Mouse (Mus musculus) embryonic facial prominence, embryonic 11.5 days (tissue): ENCODE data around the gene Nfasc. TPM values are rescaled to one million over a fixed set of nuclear protein-coding genes. Genes with fewer than 3 reads are reported as not detected.
A peak's percentile ranks its signal among the peaks of the same experiment; 100 is the strongest.

Experiments used
- ATAC-seq: fragments of 200-750 bp; cut with Nextera tagmentation; replicated peaks from 2 replicates; pipeline ENCODE4 v1.8.0; 2017; ENCODE audit warnings: low read depth; ENCODE audit not compliant: insufficient number of reproducible peaks, low FRiP score, low TSS enrichment
- DNase-seq: peaks from one replicate; pipeline ENCODE4 v3.0.0-alpha.2; 2015; ENCODE audit warnings: low spot score
- H3K27ac ChIP-seq: fragments of 300-500 bp; sonication (generic); replicated peaks from 2 replicates; pipeline ENCODE4 v1.5.1; 2014; ENCODE audit warnings: mild to moderate bottlenecking, low read depth, low read length, control low read depth
- H3K27me3 ChIP-seq: fragments of 300-500 bp; sonication (generic); 2 replicates; pipeline ENCODE4 v1.6.1; 2014; ENCODE audit warnings: mild to moderate bottlenecking, low read length, moderate library complexity, mixed read lengths; ENCODE audit not compliant: control insufficient read depth, insufficient read depth
- H3K36me3 ChIP-seq: fragments of 300-500 bp; sonication (generic); replicated peaks from 2 replicates; pipeline ENCODE4 v1.6.1; 2014; ENCODE audit warnings: low read depth, mild to moderate bottlenecking, low read length, moderate library complexity, mixed read lengths; ENCODE audit not compliant: control insufficient read depth, insufficient read depth
- H3K4me1 ChIP-seq: fragments of 300-500 bp; sonication (generic); 2 replicates; pipeline ENCODE4 v1.6.1; 2014; ENCODE audit warnings: low read length, mixed read lengths; ENCODE audit not compliant: control insufficient read depth, insufficient read depth
- H3K4me2 ChIP-seq: fragments of 300-500 bp; sonication (generic); 2 replicates; pipeline ENCODE4 v1.6.1; 2014; ENCODE audit warnings: low read depth, mild to moderate bottlenecking, control low read depth, low read length, moderate library complexity
- H3K4me3 ChIP-seq: fragments of 300-500 bp; sonication (generic); 2 replicates; pipeline ENCODE4 v1.5.1; 2014; ENCODE audit warnings: low read depth, low read length, control low read depth
- H3K9ac ChIP-seq: fragments of 300-500 bp; sonication (generic); replicated peaks from 2 replicates; pipeline ENCODE4 v1.6.1; 2014; ENCODE audit warnings: mild to moderate bottlenecking, control low read depth, low read length
- H3K9me3 ChIP-seq: fragments of 300-500 bp; sonication (generic); replicated peaks from 2 replicates; pipeline ENCODE4 v1.6.1; 2016; ENCODE audit warnings: mild to moderate bottlenecking, low read length, inconsistent platforms, mixed read lengths; ENCODE audit not compliant: control insufficient read depth
- WGBS: fragments of 180-500 bp; shearing (Covaris S2); extraction: QIAGEN DNeasy Blood & Tissue Kit; methylation state at CpG from one replicate; pipeline ENCODE4 v1.1.7; 2014; 5-methylcytosine and 5-hydroxymethylcytosine counted together
- polyA plus RNA-seq: library from polyadenylated mRNA; unstranded; fragments of >200 nt; fragmentation: Nextera tagmentation; extraction: Ambion mirVana; gene quantifications from 2 replicates; pipeline ENCODE4 v1.2.1, GENCODE M21; 2014

The Nfasc gene
- polyA plus RNA-seq, 1 experiment from 2014 or later: 3.6 TPM

DNA sequence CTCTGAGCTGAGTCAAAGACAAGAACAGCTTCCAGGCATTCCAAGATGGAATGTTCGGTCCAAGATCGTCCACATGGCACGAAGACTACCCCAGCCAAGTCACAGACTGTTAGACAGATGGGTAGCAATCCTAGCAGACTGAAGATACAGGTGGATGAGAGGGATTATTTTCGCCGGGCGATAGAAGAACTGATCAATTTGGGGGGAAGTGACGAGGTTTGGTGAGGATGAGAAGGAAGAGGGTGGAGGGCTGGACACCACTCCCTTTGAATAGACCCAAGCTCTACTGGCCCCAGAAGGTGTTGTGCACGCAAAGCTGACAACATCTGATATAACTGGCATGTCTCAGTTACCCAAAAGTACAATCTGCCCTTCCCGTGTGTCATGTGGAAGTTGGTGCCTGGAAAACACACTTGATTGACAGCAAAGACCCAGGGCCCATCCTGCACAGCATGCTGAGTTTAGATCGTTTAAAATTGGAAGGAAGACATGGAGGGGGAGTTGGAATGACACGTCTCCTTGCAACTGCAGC, 150.1 kb downstream of the Nfasc start:
- Histone ChIP-seq H3K27me3 (no peaks in the 10 kb centered on the region), H3K9ac (no peak overlapping the region), H3K36me3 (no peaks in the 10 kb centered on the region), H3K9me3 (no peaks in the 10 kb centered on the region), H3K27ac (no peak overlapping the region), H3K4me2 (no peak overlapping the region), H3K4me1 (no peaks in the 10 kb centered on the region), H3K4me3 (no peak overlapping the region)
- ATAC-seq: no peak
- DNase-seq: no peak
- WGBS: 82% methylated on average over 11 of the region's 11 CpGs

DNA sequence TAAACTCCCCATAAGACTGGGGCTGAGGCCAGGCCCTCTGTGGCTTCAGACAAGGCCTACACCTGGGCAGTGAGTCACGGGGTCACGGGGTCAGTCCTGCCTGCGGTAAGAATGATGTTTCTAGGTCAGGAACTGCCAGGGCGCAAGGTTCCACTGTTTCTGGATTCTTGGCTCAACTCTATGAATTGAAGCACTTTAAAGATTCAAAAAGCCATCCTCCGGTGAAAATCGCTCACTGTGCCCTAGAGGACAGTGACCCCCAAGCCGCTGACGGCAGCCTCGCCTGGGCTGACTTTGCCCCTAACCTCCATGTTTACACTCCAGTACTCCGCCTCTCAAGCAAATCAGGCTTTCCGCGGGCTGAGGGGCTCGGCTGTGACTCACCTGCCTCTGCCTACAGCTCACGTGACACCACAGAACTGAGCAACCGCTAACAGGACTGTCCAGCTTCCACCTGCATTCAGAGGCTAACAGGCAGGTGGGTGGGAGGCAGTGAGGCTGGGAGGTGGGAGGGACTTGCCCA, 154.9 kb downstream of the Nfasc start:
- H3K4me2 ChIP-seq: no peak overlapping the region
- ATAC-seq (no peak), DNase-seq (no peak)
- H3K36me3 ChIP-seq: no peaks in the 10 kb centered on the region
- H3K4me1 ChIP-seq: no peaks in the 10 kb centered on the region
- no peak overlapping the region for H3K4me3 ChIP-seq
- WGBS: 40% methylated on average over 15 of the region's 15 CpGs
- no peaks in the 10 kb centered on the region for H3K9me3 ChIP-seq
- no peak overlapping the region for H3K27ac ChIP-seq
- H3K9ac ChIP-seq: no peak overlapping the region
- no peaks in the 10 kb centered on the region for H3K27me3 ChIP-seq

DNA sequence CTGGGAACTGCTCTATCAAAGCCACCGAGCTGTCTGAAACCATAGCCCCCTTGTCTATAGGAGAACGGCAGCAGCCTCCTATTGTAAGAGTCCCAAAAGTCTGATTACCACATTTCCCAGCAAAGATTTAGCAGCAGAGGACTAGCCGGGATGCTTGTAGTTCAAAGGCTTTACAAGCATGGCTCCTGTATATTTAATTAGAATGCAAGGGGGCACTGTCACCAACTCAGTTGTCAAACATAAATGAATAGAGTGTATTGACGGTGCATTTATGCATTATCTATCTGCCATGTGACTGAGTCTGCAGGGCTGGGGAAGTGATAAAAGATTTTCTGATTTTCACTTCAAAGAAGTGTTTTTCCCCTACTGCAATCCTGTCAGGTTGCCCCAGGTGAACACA, 156.2 kb downstream of the Nfasc start:
- H3K9ac ChIP-seq: no peak overlapping the region
- no peaks in the 10 kb centered on the region for H3K27me3 ChIP-seq
- H3K4me1 ChIP-seq: no peaks in the 10 kb centered on the region
- DNase-seq (no peak), ATAC-seq (no peak)
- H3K36me3 ChIP-seq: no peaks in the 10 kb centered on the region
- no peaks in the 10 kb centered on the region for H3K9me3 ChIP-seq
- no peak overlapping the region for H3K4me2 ChIP-seq
- H3K4me3 ChIP-seq: no peak overlapping the region
- WGBS: 65% methylated on average over 4 of the region's 4 CpGs
- H3K27ac ChIP-seq: no peak overlapping the region

DNA sequence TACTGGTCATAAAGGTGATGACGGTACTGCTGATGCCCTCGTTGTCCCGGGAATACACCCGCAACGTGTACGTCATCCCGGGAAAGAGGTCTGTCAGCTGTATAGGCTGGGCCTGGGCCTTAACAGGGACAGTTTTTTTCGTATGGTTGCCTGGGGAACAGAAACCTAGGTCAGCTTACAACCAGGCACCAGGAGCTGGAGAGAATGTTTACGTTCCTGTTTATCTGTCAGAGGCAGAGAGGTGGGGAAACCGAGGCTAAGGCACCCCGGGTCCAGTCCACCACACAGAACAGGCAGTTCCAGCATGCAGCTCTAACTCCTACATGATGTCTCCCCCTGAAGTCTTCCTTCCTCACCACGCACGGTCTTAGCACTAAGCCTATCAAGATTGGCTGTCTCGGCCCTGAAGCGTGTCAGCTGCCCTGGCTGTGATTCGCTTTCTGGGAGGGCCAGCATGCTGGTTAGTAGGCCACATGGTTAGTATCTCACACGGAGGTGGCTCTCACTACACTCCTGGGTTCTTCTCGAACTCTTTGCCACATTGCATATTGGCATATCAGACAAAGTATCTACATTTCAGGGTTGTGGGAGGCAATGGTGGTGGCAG, 158.5 kb downstream of the Nfasc start:
- Histone ChIP-seq H3K9ac (no peak overlapping the region), H3K4me1 (no peaks in the 10 kb centered on the region), H3K27ac (no peak overlapping the region), H3K9me3 (no peaks in the 10 kb centered on the region), H3K4me2 (no peak overlapping the region), H3K27me3 (no peaks in the 10 kb centered on the region), H3K4me3 (no peak overlapping the region), H3K36me3 (no peaks in the 10 kb centered on the region)
- WGBS: 88% methylated on average over 18 of the region's 18 CpGs
- DNase-seq: no peak
- ATAC-seq: no peak

DNA sequence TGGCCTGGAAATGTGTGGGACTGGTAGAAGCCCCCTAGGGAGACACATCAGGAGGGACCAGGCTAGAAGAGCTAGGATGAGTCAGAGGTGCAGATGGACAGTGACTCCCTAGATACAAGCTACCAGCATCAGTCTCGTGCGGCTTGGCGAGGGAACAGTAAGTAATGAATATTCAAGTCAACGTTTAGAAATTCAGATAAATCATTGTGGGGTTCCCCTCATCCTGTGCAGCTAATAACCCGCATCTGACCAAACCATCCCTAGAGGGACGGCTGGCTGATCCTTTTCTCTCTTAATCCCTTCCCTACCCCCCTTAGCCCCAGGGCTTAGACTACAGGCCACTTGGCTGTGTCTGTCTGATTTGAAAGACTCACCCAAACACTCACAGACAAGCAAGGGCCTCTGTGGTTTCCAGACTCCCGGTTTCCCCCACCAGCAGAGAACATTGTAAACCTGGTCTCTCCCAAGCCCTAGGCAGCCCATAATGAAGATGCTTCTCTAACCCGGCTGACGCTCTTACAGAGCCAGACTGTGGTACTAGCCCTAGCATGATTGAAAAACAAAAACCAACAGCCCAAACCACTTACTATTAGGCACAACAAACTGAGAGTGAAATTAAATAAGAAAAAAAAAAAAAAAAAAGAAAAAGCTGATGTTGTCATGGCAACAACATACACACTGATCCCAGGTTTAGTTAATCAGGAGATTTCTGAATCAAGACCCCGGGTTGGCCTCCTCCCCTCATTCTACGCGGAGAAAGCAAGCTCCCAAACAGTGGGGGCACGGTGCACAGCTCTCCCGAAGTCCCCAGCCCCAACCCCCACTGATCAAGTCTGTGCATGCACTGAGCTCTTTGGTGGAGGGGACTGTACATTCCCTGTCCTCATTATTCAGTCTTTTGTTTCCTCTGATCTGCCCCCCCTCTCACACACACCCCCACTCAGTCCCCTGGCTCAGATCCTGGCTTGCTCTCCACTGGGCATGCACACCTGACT, 159.5 kb downstream of the Nfasc start:
- ATAC-seq (peak; percentile 63), DNase-seq (peak; percentile 48)
- Histone ChIP-seq H3K9me3 (no peaks in the 10 kb centered on the region), H3K27me3 (no peaks in the 10 kb centered on the region), H3K4me2 (no peak overlapping the region), H3K36me3 (no peaks in the 10 kb centered on the region), H3K4me1 (no peaks in the 10 kb centered on the region), H3K4me3 (no peak overlapping the region), H3K9ac (no peak overlapping the region), H3K27ac (no peak overlapping the region)
- WGBS: 51% methylated on average over 14 of the region's 14 CpGs

DNA sequence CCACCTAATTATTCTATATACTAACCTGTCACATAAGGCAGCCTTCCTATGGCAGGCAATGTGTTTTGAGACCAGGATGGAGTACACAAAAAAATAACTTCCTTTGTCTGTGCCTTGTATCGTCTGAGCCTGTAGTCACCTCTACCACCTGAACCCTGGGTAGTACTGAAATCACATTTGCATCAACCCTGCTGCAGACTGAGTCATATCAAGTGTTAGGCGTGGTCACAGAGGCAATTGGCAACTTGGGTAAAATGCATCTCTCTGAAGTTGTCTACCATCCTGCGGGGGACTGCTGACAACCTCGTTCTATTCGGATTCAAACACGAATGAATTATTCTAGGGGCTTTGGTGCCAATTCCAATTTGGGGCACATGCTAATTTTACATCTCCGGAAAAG, 161.5 kb downstream of the Nfasc start:
- Histone ChIP-seq H3K9me3 (no peaks in the 10 kb centered on the region), H3K36me3 (no peaks in the 10 kb centered on the region), H3K27me3 (no peaks in the 10 kb centered on the region), H3K4me2 (no peak overlapping the region), H3K9ac (no peak overlapping the region), H3K4me1 (no peaks in the 10 kb centered on the region), H3K27ac (no peak overlapping the region), H3K4me3 (no peak overlapping the region)
- 91% methylated on average over 7 of the region's 7 CpGs for WGBS
- ATAC-seq: no peak
- DNase-seq: no peak

DNA sequence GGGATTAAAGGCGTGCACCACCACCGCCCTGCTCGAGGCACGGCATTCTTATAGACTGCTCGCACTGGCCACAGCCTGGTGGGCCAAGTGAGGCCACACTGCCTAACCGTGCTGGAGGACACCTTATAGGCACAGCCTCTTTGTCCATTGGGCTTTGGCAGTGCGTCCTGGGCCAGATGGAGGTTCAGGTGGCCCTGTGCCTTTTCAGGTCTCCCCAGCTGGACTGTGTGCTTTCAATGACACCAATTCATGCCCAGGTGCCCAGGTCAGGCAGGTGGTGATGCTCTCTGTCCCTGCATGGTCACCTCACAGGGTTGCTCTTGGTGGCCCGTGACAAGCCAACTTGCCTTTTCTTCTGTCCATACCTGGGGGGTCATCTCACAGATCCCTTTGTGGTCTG, 164.8 kb downstream of the Nfasc start:
- WGBS: 91% methylated on average over 8 of the region's 8 CpGs
- Histone ChIP-seq H3K36me3 (no peaks in the 10 kb centered on the region), H3K4me3 (no peak overlapping the region), H3K4me2 (no peak overlapping the region), H3K9ac (no peak overlapping the region), H3K9me3 (no peaks in the 10 kb centered on the region), H3K4me1 (no peaks in the 10 kb centered on the region), H3K27me3 (no peaks in the 10 kb centered on the region), H3K27ac (no peak overlapping the region)
- no peak for DNase-seq
- no peak for ATAC-seq

DNA sequence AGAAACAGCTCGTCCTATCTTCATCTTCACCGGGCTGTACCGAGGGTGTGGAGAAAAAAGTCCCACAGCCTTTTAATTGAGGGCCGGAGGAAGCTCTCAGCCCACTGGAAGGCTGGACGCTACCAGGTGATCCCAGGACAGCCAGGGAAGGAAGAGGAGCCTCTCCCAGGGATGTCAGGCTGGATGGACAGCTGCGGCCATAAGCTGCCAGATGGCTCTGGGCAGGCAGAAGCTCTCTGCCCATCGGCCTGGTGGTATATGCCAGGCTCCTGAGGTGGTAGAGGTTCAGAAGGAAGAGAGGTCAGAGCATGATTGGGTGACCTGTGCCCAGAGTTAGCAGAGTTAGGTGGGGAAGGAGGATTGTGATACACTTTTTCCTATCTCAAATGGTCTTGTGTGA, 168.7 kb downstream of the Nfasc start:
- Histone ChIP-seq H3K36me3 (no peaks in the 10 kb centered on the region), H3K4me2 (no peak overlapping the region), H3K4me1 (no peaks in the 10 kb centered on the region), H3K9ac (no peak overlapping the region), H3K27ac (no peak overlapping the region), H3K27me3 (no peaks in the 10 kb centered on the region), H3K4me3 (no peak overlapping the region), H3K9me3 (no peaks in the 10 kb centered on the region)
- DNase-seq: no peak
- no peak for ATAC-seq
- WGBS: 83% methylated on average over 7 of the region's 7 CpGs
